Mouse (Mus musculus) testis, adult 2 months (tissue): ENCODE measurements around the gene Mrpl20. TPM values are rescaled to one million over a fixed set of nuclear protein-coding genes. Genes with fewer than 3 reads are reported as not detected.

ENCODE experiments used
- H3K27ac ChIP-seq: fragments of 200-500 bp; 2 replicates; pipeline ENCODE4 v1.5.1; 2012; ENCODE audit warnings: low read depth, low read length; ENCODE audit not compliant: control insufficient read depth, insufficient read depth
- H3K27me3 ChIP-seq: fragments of 200-500 bp; 2 replicates; pipeline ENCODE4 v1.6.1; 2012; ENCODE audit warnings: mild to moderate bottlenecking, low read length, moderate library complexity; ENCODE audit not compliant: control insufficient read depth, insufficient read depth
- H3K36me3 ChIP-seq: fragments of 200-500 bp; 2 replicates; pipeline ENCODE4 v1.6.1; 2012; ENCODE audit warnings: mild to moderate bottlenecking, low read length; ENCODE audit not compliant: control insufficient read depth, insufficient read depth
- H3K4me1 ChIP-seq: fragments of 200-500 bp; 2 replicates; pipeline ENCODE4 v1.6.1; 2012; ENCODE audit warnings: low read length; ENCODE audit not compliant: control insufficient read depth, insufficient read depth
- H3K4me3 ChIP-seq: fragments of 200-500 bp; 2 replicates; pipeline ENCODE4 v1.5.1; 2012; ENCODE audit warnings: low read depth, mild to moderate bottlenecking, low read length, moderate library complexity, mixed read lengths; ENCODE audit not compliant: control insufficient read depth
- CTCF ChIP-seq: fragments of 200-500 bp; IDR thresholded peaks from 2 replicates; pipeline ENCODE4 v1.5.1; 2012; ENCODE audit warnings: low read depth, mild to moderate bottlenecking, inconsistent platforms, low read length, moderate library complexity; ENCODE audit not compliant: control insufficient read depth, insufficient read depth, insufficient replicate concordance
- POLR2A ChIP-seq: fragments of 200-500 bp; IDR thresholded peaks from 2 replicates; pipeline ENCODE4 v1.6.1; 2012; ENCODE audit warnings: low read depth, mild to moderate bottlenecking, inconsistent platforms, low read length, moderate library complexity; ENCODE audit not compliant: control insufficient read depth
- polyA plus RNA-seq: library from polyadenylated mRNA; depleted of rRNA; stranded (reverse); fragments of >200 nt; gene quantifications from 2 replicates; pipeline ENCODE4 v1.2.3, GENCODE M21; 2012

The Mrpl20 gene
- polyA plus RNA-seq, 1 experiment, result 134 TPM

GRCm38 (mm10) chr4:155832321-155832720, 29.6 kb downstream of the Mrpl20 start:
- Histone ChIP-seq H3K4me1 (peaks cover 2% of the 10 kb centered on the region; the same call in 1 of the 2 replicates), H3K36me3 (no peaks in the 10 kb centered on the region), H3K4me3 (peak overlapping the region; percentile 88), H3K27me3 (no peaks in the 10 kb centered on the region), H3K27ac (no peak overlapping the region)
- no peak for TF ChIP-seq CTCF
- TF ChIP-seq POLR2A, result no peak

GRCm38 (mm10) chr4:155833234-155833633, 30.6 kb downstream of the Mrpl20 start:
- Histone ChIP-seq H3K4me1 (peaks cover 7% of the 10 kb centered on the region), H3K4me3 (no peak overlapping the region), H3K27ac (no peak overlapping the region), H3K36me3 (no peaks in the 10 kb centered on the region), H3K27me3 (no peaks in the 10 kb centered on the region)
- TF ChIP-seq CTCF (no peak), POLR2A (no peak)

DNA sequence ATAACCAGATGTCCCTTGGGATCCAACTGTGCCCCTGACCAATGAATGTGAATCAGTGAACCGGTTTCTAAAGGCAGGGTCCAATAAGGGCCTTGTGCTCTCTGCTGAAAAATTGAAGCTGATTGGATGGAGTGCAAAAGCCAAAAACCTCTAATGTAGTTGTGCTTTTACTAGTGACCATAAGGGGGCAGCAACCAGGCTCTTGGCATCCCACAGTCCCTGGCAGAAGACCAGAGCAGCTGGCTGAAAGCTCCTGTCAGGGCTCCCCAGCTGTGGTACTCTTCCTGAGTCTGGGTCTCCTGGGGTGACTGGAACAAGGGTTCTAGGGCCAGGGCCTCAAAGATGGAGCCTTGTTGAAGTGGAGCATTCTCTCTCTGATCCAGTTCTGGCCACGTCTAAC, 31.2 kb downstream of the Mrpl20 start:
- Histone ChIP-seq H3K36me3 (no peaks in the 10 kb centered on the region), H3K4me3 (no peak overlapping the region), H3K27me3 (no peaks in the 10 kb centered on the region), H3K4me1 (peaks cover 7% of the 10 kb centered on the region), H3K27ac (no peak overlapping the region)
- TF ChIP-seq CTCF, result peak; percentile 36; the same call in 1 of the 2 replicates
- no peak for TF ChIP-seq POLR2A

- Histone ChIP-seq H3K4me3 (no peak overlapping the region), H3K27me3 (no peaks in the 10 kb centered on the region), H3K27ac (peak overlapping the region; percentile 63), H3K4me1 (peaks cover 22% of the 10 kb centered on the region), H3K36me3 (no peaks in the 10 kb centered on the region)
- TF ChIP-seq POLR2A, result no peak
- no peak for TF ChIP-seq CTCF
These were observed 34.8 kb downstream of the Mrpl20 start for GRCm38 (mm10) chr4:155837404-155838010.

DNA sequence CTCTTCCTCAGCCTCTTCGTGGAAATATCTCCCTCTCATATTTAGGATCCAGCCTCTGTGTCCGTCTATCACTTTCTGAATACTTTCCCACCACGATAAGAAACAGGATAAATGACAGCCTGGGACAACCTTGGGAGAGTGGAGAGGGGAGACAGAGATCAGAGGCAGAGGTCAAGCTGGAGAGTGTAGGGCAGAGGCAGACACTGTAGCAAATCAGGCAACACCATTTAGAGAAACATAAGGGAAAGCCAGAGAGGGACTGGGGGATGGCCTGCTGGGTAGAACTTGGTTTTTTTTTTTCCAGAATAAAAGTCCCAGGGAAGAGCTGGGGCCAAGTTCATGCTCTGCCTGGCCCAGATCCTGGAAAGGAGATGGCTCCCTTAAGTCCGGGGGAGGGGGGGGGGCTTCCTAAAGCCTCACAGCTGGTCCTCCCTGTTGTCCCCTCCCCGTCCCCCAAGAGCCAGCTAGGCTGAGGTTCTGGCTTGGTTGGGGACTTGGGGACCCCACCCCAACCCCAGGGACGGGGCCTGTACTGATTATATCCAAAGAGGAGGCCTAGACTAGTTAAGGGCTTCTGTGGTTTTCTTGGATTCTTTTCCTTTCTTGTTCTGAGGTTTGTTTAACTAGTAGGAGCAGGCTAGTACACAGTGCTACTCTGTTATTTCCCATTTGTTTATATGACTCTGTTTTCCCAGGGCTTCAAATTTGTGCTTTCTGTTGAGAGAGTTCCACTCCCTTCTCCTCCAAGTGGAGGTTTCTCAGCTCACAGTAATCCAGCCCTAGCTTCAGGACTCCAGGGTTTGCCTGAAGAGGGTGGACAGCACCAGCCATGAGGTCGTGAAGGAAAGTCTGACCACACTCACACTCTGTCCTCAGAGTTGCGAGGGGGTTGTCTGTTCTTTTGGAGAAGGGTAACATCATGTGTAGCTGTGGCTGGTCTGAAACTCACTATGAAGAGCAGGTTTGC, 35.8 kb downstream of the Mrpl20 start:
- Histone ChIP-seq H3K27me3 (no peaks in the 10 kb centered on the region), H3K36me3 (no peaks in the 10 kb centered on the region; the same call in 1 of the 2 replicates), H3K4me3 (no peak overlapping the region), H3K27ac (peak overlapping the region; percentile 63), H3K4me1 (peaks cover 22% of the 10 kb centered on the region)
- TF ChIP-seq CTCF, result no peak
- TF ChIP-seq POLR2A, result no peak

- no peak for TF ChIP-seq POLR2A
- no peak for TF ChIP-seq CTCF
These were observed 36.8 kb downstream of the Mrpl20 start, which contains the start of gene Mxra8 for GRCm38 (mm10) chr4:155839483-155839910. Gene Mxra8 (plus strand): TSS chr4:155839680.

More at GRCm38 (mm10) chr4:155839483-155839910, 36.8 kb downstream of the Mrpl20 start, which contains the start of gene Mxra8:
- Histone ChIP-seq H3K4me3 (peak within 1 kb of the TSS; percentile 58), H3K4me1 (peaks cover 22% of the 10 kb centered on the region), H3K27ac (peak within 1 kb of the TSS; percentile 64), H3K36me3 (no peaks in the 10 kb centered on the region; the same call in 1 of the 2 replicates), H3K27me3 (no peaks in the 10 kb centered on the region)
